Mouse (Mus musculus) thymus, postnatal 25 days (tissue): ENCODE measurements around the gene Sf3b2.

Experiments used
- DNase-seq: peaks from one replicate; pipeline ENCODE4 v3.0.0; 2022

Gene Sf3b2

GRCm38 (mm10) chr19:5294972-5295735 lies at the start of gene Sf3b2:
TSS of gene Sf3b2 (minus strand) at chr19:5295455.
- DNase-seq, result peak; percentile 95

- no peak for DNase-seq
Observed at GRCm38 (mm10) chr19:5341360-5341759, 46.1 kb upstream of the Sf3b2 start.

- DNase-seq, result peak; percentile 81
Observed at GRCm38 (mm10) chr19:5337975-5338374, 42.7 kb upstream of the Sf3b2 start.

GRCm38 (mm10) chr19:5335441-5335840 lies 40.2 kb upstream of the Sf3b2 start, which contains the start of gene Catsper1:
TSS of gene Catsper1 (plus strand) at chr19:5335741.
- DNase-seq, result no peak

GRCm38 (mm10) chr19:5334741-5335140 lies 39.5 kb upstream of the Sf3b2 start:
- no peak for DNase-seq

- DNase-seq, result no peak
Observed at GRCm38 (mm10) chr19:5327970-5328369, 32.7 kb upstream of the Sf3b2 start.

GRCm38 (mm10) chr19:5323801-5324200 lies 28.5 kb upstream of the Sf3b2 start:
- peak; percentile 60 for DNase-seq

GRCm38 (mm10) chr19:5313189-5313588 lies 17.9 kb upstream of the Sf3b2 start:
- DNase-seq, result no peak

- DNase-seq, result no peak
Observed at GRCm38 (mm10) chr19:5309025-5309424, 13.8 kb upstream of the Sf3b2 start.

GRCm38 (mm10) chr19:5306968-5307734 lies 11.9 kb upstream of the Sf3b2 start:
- DNase-seq, result peak; percentile 21

- DNase-seq, result no peak
Observed at GRCm38 (mm10) chr19:5306279-5306678, 11.0 kb upstream of the Sf3b2 start.

- peak; percentile 85 for DNase-seq
Observed at GRCm38 (mm10) chr19:5302455-5302854, 7.2 kb upstream of the Sf3b2 start.

- no peak for DNase-seq
Observed at GRCm38 (mm10) chr19:5300588-5300987, 5.3 kb upstream of the Sf3b2 start.

GRCm38 (mm10) chr19:5297903-5298800 lies 2.9 kb upstream of the Sf3b2 start, which contains the start of gene Gal3st3:
TSS of gene Gal3st3 (plus strand) at chr19:5298331.
- DNase-seq, result no peak

GRCm38 (mm10) chr19:5296630-5297029 lies 1.4 kb upstream of the Sf3b2 start:
- DNase-seq, result no peak

GRCm38 (mm10) chr19:5295736-5296075 lies 451 bp upstream of the Sf3b2 start:
- DNase-seq, result no peak

GRCm38 (mm10) chr19:5278381-5278780 lies 16.9 kb downstream of the Sf3b2 start:
- DNase-seq, result no peak

- DNase-seq, result peak; percentile 22
Observed at GRCm38 (mm10) chr19:5277140-5277539, 18.1 kb downstream of the Sf3b2 start.

GRCm38 (mm10) chr19:5276531-5276930 lies 18.7 kb downstream of the Sf3b2 start:
- DNase-seq, result no peak

- DNase-seq, result no peak
Observed at GRCm38 (mm10) chr19:5275736-5276135, 19.5 kb downstream of the Sf3b2 start.

- no peak for DNase-seq
Observed at GRCm38 (mm10) chr19:5274641-5275040, 20.6 kb downstream of the Sf3b2 start.

- DNase-seq, result no peak
Observed at GRCm38 (mm10) chr19:5273916-5274315, 21.3 kb downstream of the Sf3b2 start.
